Mouse (Mus musculus) embryonic fibroblast, embryonic 13.5 days (primary cell): ENCODE data around the gene Ndrg4. TPM values are rescaled to one million over a fixed set of nuclear protein-coding genes. Genes with fewer than 3 reads are reported as not detected.

Source experiments
- H3K27ac ChIP-seq: 2 replicates; pipeline ENCODE4 v1.5.1; 2012; ENCODE audit warnings: low read length, control low read depth, inconsistent platforms; ENCODE audit not compliant: insufficient read depth
- H3K4me1 ChIP-seq: 2 replicates; pipeline ENCODE4 v1.6.1; 2011; ENCODE audit warnings: low read length; ENCODE audit not compliant: control insufficient read depth, insufficient read depth
- H3K4me3 ChIP-seq: 2 replicates; pipeline ENCODE4 v1.5.1; 2011; ENCODE audit warnings: mild to moderate bottlenecking, control low read depth, low read length; ENCODE audit not compliant: insufficient read depth
- CTCF ChIP-seq: IDR thresholded peaks from 2 replicates; pipeline ENCODE4 v1.5.1; 2011; ENCODE audit warnings: mild to moderate bottlenecking, control low read depth, low read length, moderate library complexity, borderline replicate concordance; ENCODE audit not compliant: insufficient read depth
- POLR2A ChIP-seq: IDR thresholded peaks from 2 replicates; pipeline ENCODE4 v1.6.1; 2011; ENCODE audit warnings: low read depth, mild to moderate bottlenecking, control low read depth, low read length, moderate library complexity
- polyA plus RNA-seq: library from polyadenylated mRNA; stranded (reverse); fragments of >200 nt; gene quantifications from 2 replicates; pipeline ENCODE4 v1.2.4, GENCODE M21; 2011; ENCODE audit warnings: low read depth; ENCODE audit not compliant: missing spikeins, insufficient read length

The Ndrg4 gene
- polyA plus RNA-seq, 1 experiment: 49.7 TPM

- TF ChIP-seq POLR2A (no peak), CTCF (no peak)
- Histone ChIP-seq H3K4me3 (no peak overlapping the region; the same call in 1 of the 2 replicates), H3K27ac (peak overlapping the region; percentile 81), H3K4me1 (peaks cover 5% of the 10 kb centered on the region)
Measured at GRCm38 (mm10) chr8:95714837-95715413, 38.1 kb downstream of the Ndrg4 start.

- peaks cover 5% of the 10 kb centered on the region for H3K4me1 ChIP-seq
- H3K27ac ChIP-seq: peak within 1 kb of the TSS; percentile 81
- peak within 1 kb of the TSS; percentile 79 for H3K4me3 ChIP-seq
- TF ChIP-seq CTCF: no peak
- peak; percentile 91 for TF ChIP-seq POLR2A
Measured at GRCm38 (mm10) chr8:95715676-95716531, 39.1 kb downstream of the Ndrg4 start, which contains the start of gene Setd6. Gene Setd6 (plus strand): TSS chr8:95715881.

GRCm38 (mm10) chr8:95716546-95717335 is 40.0 kb downstream of the Ndrg4 start:
- Histone ChIP-seq H3K27ac (no peak overlapping the region), H3K4me1 (peaks cover 5% of the 10 kb centered on the region), H3K4me3 (peak overlapping the region; percentile 79)
- no peak for TF ChIP-seq CTCF
- no peak for TF ChIP-seq POLR2A

GRCm38 (mm10) chr8:95727625-95728024 is 50.8 kb downstream of the Ndrg4 start:
- Histone ChIP-seq H3K4me1 (no peaks in the 10 kb centered on the region), H3K27ac (no peak overlapping the region), H3K4me3 (no peak overlapping the region)
- TF ChIP-seq CTCF (no peak), POLR2A (no peak)

GRCm38 (mm10) chr8:95738596-95738995 is 61.8 kb downstream of the Ndrg4 start:
- TF ChIP-seq CTCF (no peak), POLR2A (no peak)
- Histone ChIP-seq H3K4me1 (no peaks in the 10 kb centered on the region), H3K27ac (no peak overlapping the region), H3K4me3 (no peak overlapping the region)

GRCm38 (mm10) chr8:95741732-95742131 is 65.0 kb downstream of the Ndrg4 start:
- H3K4me3 ChIP-seq: no peak overlapping the region
- TF ChIP-seq POLR2A (no peak), CTCF (no peak)
- H3K27ac ChIP-seq: no peak overlapping the region
- H3K4me1 ChIP-seq: no peaks in the 10 kb centered on the region

- H3K4me3 ChIP-seq: no peak overlapping the region
- no peak for TF ChIP-seq POLR2A
- TF ChIP-seq CTCF: no peak
- no peak overlapping the region; the same call in 1 of the 2 replicates for H3K27ac ChIP-seq
Measured at GRCm38 (mm10) chr8:95748028-95748427, 71.2 kb downstream of the Ndrg4 start.

GRCm38 (mm10) chr8:95751924-95752323 is 75.1 kb downstream of the Ndrg4 start:
- Histone ChIP-seq H3K27ac (no peak overlapping the region), H3K4me3 (no peak overlapping the region), H3K4me1 (no peaks in the 10 kb centered on the region)
- TF ChIP-seq POLR2A: no peak
- no peak for TF ChIP-seq CTCF

More at GRCm38 (mm10) chr8:95748028-95748427, 71.2 kb downstream of the Ndrg4 start:
- no peaks in the 10 kb centered on the region for H3K4me1 ChIP-seq

GRCm38 (mm10) chr8:95760323-95760722 is 83.5 kb downstream of the Ndrg4 start:
- Histone ChIP-seq H3K4me1 (no peaks in the 10 kb centered on the region), H3K4me3 (no peak overlapping the region), H3K27ac (no peak overlapping the region)
- TF ChIP-seq CTCF (no peak), POLR2A (no peak)

GRCm38 (mm10) chr8:95764133-95764532 is 87.4 kb downstream of the Ndrg4 start:
- no peak overlapping the region for H3K27ac ChIP-seq
- H3K4me3 ChIP-seq: no peak overlapping the region
- no peaks in the 10 kb centered on the region for H3K4me1 ChIP-seq
- no peak for TF ChIP-seq CTCF
- TF ChIP-seq POLR2A: no peak

Other genes starting within 250 kb of the Ndrg4 start
- gene Cfap20, start 242.1 kb upstream of the Ndrg4 start, polyA plus RNA-seq: 55.4 and 68.2 TPM in 2 replicates
- 119 and 120 TPM in 2 replicates for gene Csnk2a2, start 186.9 kb upstream of the Ndrg4 start, polyA plus RNA-seq
- not detected in 2 replicates for gene Ccdc113, start 142.9 kb upstream of the Ndrg4 start, polyA plus RNA-seq
- gene Prss54, start 100.6 kb upstream of the Ndrg4 start, polyA plus RNA-seq: not detected in 2 replicates
- 6.8 and 7.0 TPM in 2 replicates for gene Gins3, start 43.5 kb upstream of the Ndrg4 start, polyA plus RNA-seq
- gene Setd6, start 38.9 kb downstream of the Ndrg4 start, polyA plus RNA-seq: 16.8 and 20.2 TPM in 2 replicates
- 124 and 145 TPM in 2 replicates for gene Cnot1, start 130.5 kb downstream of the Ndrg4 start, polyA plus RNA-seq
- 164 and 214 TPM in 2 replicates for gene Sap18b, start 148.4 kb downstream of the Ndrg4 start, polyA plus RNA-seq
- 16.7 and 23.2 TPM in 2 replicates for gene Slc38a7, start 176.6 kb downstream of the Ndrg4 start, polyA plus RNA-seq
- gene Got2, start 211.6 kb downstream of the Ndrg4 start, polyA plus RNA-seq: 122 and 144 TPM in 2 replicates